Mouse (Mus musculus) gastrocnemius, adult 2 months (tissue): ENCODE results near the gene Slc2a6. TPM values are rescaled to one million over a fixed set of nuclear protein-coding genes. Genes with fewer than 3 reads are reported as not detected.

Experiments
- DNase-seq: peaks from one replicate; pipeline ENCODE4 v3.0.0; 2022
- H3K27ac ChIP-seq: fragments of 200-600 bp; 2 replicates; pipeline ENCODE4 v1.8.1; 2022; ENCODE audit warnings: mild to moderate bottlenecking
- H3K4me3 ChIP-seq: fragments of 200-600 bp; 2 replicates; pipeline ENCODE4 v1.8.1; 2022; ENCODE audit warnings: mild to moderate bottlenecking, moderate library complexity
- CTCF ChIP-seq: fragments of 200-600 bp; IDR thresholded peaks from 2 replicates; pipeline ENCODE4 v1.8.1; 2022; ENCODE audit warnings: antibody characterized with exemption, mild to moderate bottlenecking, moderate library complexity
- intact Hi-C: fragments of 180-260 bp; cut with DNase I; formaldehyde crosslinking; loops from one replicate; pipeline ENCODE4 v1.15.1; 2025
- total RNA-seq, 2 experiments: library from RNA; stranded (reverse); gene quantifications; 2 replicates each; pipeline ENCODE4 v1.2.3; 2021

Gene Slc2a6
- total RNA-seq, 2 experiments from 2014 or later = not detected

DNA sequence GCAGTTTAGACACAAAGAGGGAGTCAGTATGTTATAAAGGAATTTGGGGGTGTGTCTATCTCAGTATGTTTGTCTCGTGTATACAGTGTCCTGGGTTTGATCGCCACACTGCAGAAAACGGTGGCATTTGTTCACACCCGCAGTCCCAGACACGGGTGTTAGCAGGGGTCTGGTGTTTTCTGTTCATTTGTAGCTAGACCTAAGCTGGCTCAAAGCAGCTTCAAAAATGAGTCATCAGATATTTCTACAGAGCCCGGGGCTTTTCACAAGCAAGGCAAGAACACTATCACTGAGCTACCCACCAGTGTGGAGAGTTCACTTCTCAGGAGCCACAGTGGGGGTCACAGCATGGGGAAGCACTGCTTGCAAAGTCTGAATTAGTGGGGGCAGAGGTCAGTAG, 21.6 kb upstream of the Slc2a6 start:
- TF ChIP-seq CTCF = no peak
- no peak for DNase-seq
- Histone ChIP-seq H3K4me3 (no peak overlapping the region), H3K27ac (no peak overlapping the region)
- intact Hi-C loops = no loop called here

DNA sequence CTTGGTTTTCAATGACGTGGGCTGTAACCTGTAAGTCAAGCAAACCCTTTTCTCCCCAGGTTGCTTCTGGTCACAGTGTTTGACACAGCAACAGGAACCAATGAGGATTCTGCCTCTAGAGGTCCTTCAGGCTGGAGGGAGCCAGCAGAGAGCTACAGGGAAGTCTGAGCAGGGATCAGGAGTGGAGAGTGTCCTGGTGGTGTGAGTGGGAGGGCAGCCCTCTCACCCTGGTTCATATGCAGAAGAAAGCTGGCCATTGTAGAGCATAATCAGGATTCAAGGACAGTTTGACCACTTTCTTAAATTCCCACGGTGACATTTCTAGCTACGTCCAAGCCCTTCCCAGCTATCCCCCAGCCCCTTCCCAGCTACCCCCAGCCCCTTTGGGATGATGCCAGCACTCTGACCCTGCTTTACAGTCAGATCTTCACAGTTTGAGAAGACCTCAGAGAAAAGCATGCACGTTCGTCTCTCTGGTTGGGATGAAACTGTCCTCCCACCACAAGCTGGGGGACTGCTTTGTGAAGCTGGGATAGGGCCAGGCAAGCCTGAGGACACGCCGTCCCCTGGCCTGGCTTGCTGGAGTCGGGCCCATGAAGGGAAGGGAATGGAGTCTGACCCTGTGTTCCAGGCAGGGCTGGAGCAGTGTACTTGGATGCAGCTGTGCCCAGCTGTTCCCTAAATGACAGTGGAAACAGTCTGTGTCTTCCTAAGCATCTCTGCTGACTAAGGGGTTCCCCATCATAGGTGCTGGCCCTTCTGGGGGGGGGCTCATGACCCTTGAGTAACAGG, 18.4 kb upstream of the Slc2a6 start:
- intact Hi-C loops = no loop called here
- Histone ChIP-seq H3K27ac (peak overlapping the region; percentile 13; the same call in 1 of the 2 replicates), H3K4me3 (no peak overlapping the region)
- DNase-seq = peak; percentile 84
- TF ChIP-seq CTCF = no peak

DNA sequence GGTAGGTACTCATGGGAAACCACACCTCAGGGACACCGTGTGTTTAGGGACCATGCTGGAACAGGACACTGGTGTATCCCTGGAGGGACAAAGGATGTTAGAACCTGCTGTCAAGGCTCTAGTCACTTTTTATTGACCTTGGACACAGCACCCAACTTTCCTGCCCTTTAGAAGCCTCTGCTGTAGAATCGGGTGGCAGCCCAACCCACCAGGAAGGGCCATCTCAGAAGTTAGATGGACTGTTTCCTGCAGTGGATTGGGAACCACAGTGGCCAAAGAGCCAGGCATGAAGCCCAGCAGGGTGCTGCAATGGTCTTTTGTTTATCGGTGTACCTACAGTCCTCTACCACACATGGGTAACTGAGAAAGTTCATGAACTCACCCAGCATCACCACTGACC, 16.8 kb upstream of the Slc2a6 start:
- H3K27ac ChIP-seq = 0 out of 2 replicates have a peak overlapping the region, but pooled peaks have one; percentile 4
- DNase-seq = no peak
- H3K4me3 ChIP-seq = no peak overlapping the region
- no peak for TF ChIP-seq CTCF
- intact Hi-C loops = loop anchor here (5.0 kb wide), 1 partner anchor 78 kb away; no protein-coding TSS in a partner anchor

DNA sequence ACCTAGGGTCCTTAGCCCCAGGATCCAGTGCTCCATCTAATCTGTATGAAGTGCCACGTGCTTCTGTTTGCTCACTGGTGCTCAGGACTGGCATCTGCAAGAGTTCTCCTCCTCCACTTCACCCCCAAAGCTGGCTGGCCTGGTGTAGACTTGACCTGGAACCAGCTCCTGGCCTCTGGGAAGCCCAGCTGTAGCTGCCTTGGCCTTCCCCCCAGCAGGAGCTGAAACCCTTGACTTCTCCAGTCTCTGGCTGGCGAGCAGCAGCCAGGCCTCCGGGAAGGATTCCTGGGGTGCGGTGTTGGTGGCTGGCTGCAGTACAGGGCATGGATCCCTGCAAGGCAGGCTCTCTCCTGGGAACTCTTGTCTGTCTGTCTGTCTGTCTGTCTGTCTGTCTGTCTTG, 16.4 kb upstream of the Slc2a6 start:
- intact Hi-C loops = loop anchor here (5.0 kb wide), 1 partner anchor 78 kb away; no protein-coding TSS in a partner anchor
- peak; percentile 69 for DNase-seq
- no peak overlapping the region for H3K27ac ChIP-seq
- H3K4me3 ChIP-seq = no peak overlapping the region
- no peak for TF ChIP-seq CTCF

DNA sequence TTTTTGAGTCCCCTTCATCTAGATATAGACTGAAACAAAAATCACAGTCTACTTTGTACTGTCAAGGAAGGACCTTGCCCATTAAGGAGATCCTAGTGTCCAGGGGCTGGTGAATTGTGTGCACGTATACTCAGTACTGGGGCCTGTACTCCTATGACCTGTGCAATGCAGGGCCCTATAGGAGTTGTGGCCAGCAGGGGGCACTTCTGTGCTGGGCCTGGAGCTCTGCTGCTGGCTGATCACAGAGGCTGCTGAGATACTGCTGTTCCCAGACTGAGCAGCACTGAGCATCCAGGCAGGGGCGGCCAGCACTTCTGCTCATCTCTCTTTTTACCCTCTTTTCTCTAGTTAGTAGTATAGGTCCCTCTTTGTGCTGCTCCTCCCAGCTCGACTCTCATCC, 15.7 kb upstream of the Slc2a6 start:
- TF ChIP-seq CTCF = peak; percentile 91
- DNase-seq = peak; percentile 91
- Histone ChIP-seq H3K4me3 (no peak overlapping the region), H3K27ac (no peak overlapping the region)
- intact Hi-C loops = loop anchor here (1.0 to 5.0 kb wide), 2 partner anchors 79 to 194 kb away; no protein-coding TSS in a partner anchor

DNA sequence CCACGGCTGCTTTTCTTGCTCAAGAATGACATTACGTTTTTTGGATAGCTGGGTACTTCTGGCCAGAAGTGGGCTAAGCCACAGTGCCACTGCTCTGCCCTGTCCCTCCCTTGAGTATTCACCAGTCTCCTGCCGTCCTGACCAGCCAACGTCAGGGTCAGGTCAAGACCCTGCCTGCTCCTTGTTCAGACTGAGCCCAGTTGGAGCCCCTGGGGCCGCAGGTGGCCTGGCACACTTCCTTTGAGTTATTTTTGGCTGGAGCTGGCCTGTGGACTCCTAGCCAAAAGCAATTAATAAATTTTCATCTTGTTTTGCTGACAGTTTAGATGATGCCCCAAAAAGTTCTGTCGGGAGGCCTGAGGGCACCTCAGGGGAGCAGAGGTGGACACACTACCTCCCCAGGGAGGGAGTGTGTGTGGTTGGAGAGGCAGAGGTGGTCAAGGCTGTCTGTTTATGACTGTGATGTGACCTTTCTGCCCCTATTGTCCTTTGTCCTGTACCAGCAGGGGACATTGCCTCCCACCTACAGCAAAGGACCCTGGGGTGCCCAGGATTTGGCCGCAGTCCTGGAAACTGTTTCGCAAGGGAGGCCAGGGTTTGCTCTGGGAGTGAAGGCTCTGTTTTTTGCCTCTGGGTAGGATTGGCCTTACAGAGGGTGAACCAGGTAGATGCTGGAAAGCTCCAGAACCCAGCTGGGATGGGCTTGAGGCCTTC, 14.5 kb upstream of the Slc2a6 start:
- no peak for DNase-seq
- Histone ChIP-seq H3K27ac (peak overlapping the region; percentile 20; the same call in 1 of the 2 replicates), H3K4me3 (no peak overlapping the region)
- intact Hi-C loops = loop anchor here (5.0 kb wide), 1 partner anchor 80 kb away; no protein-coding TSS in a partner anchor
- TF ChIP-seq CTCF = no peak

DNA sequence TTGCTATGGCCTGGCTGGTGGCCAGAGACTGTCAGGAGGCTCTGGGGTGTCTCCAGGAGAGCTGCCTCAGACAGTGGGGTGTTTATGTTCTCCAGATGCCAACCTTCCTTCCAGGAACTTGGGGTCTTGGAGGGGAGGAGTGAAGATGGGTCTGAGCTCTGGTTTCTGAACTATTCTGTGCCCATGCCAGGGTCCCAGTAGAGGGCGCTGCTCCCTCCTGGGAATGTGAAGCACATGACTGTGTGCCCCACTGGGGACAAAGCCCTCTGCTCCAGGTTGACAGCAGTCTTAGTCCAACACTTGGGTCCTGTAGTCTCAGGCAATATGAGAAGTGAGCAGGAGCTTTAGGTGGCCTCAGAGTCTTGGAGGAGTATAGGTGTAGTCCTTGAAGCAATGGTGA, 11.5 kb upstream of the Slc2a6 start:
- intact Hi-C loops = loop anchor here (10.0 kb wide), 2 partner anchors 184 to 394 kb away; no protein-coding TSS in a partner anchor
- TF ChIP-seq CTCF = peak; percentile 44

DNA sequence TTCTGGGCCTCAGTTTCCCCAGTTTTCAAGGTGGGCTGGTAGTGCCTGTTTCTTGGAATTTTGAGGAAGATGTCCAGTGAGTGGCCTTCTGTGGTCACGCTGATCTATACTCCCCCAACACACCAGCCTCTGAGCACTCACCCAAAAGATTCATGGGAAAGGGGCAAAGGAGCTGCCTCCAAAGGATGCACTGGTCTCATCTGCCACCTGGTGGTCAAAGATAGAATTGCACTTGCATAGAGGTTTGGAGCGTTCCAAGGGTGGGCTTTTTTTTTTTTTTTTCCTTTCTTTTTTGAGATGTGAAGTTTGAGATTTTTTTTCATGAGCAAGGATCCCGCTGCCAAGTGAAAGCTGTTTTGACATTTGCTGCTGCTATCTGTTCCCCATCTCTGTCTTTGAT, 10.8 kb upstream of the Slc2a6 start:
- peak; percentile 95 for TF ChIP-seq CTCF
- no peak overlapping the region for H3K27ac ChIP-seq
- DNase-seq = peak; percentile 65
- H3K4me3 ChIP-seq = no peak overlapping the region
- intact Hi-C loops = loop anchor here (1.0 to 10.0 kb wide), 4 partner anchors 20 to 394 kb away; no protein-coding TSS in a partner anchor

More for the DNA sequence above, 11.5 kb upstream of the Slc2a6 start:
- no peak overlapping the region for H3K27ac ChIP-seq
- peak; percentile 44 for DNase-seq
- H3K4me3 ChIP-seq = no peak overlapping the region

DNA sequence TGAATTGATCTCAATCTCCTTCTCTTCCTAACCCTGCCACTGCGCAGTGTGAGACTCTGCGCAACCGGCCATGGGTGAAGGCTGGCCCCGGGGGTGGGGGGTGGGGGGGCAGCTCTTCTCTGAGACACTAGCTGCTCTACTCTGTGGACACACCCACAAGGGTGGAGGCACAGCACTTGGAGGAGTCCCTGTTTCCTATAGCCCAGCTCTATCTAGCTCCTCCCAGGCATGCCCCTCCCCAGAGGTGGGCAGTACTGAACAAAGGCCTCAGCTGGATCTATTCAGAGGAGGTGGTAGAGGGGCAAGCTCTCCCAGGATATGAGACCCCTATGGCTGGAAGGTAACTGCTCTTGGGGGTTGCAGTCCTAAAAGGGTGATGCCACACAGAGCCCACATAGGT, 9.2 kb upstream of the Slc2a6 start:
- intact Hi-C loops = loop anchor here (10.0 kb wide), 2 partner anchors 182 to 392 kb away; no protein-coding TSS in a partner anchor
- no peak for DNase-seq
- no peak overlapping the region for H3K27ac ChIP-seq
- H3K4me3 ChIP-seq = no peak overlapping the region
- TF ChIP-seq CTCF = no peak

DNA sequence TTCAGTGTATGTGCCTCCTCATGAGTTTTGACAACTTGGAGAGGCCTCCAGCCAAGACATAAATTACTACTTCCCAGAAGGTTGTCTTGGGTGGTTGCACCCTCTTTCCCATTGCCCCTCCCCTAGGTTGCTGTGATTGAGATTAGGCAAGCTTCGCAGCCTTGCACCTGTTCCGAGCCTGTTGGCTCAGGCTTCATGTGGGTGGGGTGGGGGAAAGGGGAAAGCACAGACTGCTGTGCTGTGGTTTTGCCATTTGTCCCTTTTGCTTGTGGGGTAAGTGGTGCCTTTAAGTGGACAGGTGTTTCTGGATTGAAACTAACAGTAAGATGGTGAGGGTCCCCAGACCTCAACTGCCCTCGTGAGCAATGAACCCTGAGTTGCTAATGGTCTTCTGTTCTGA, 8.2 kb upstream of the Slc2a6 start:
- DNase-seq = no peak
- Histone ChIP-seq H3K4me3 (no peak overlapping the region), H3K27ac (no peak overlapping the region)
- TF ChIP-seq CTCF = no peak
- intact Hi-C loops = loop anchor here (10.0 kb wide), 2 partner anchors 181 to 391 kb away; no protein-coding TSS in a partner anchor

DNA sequence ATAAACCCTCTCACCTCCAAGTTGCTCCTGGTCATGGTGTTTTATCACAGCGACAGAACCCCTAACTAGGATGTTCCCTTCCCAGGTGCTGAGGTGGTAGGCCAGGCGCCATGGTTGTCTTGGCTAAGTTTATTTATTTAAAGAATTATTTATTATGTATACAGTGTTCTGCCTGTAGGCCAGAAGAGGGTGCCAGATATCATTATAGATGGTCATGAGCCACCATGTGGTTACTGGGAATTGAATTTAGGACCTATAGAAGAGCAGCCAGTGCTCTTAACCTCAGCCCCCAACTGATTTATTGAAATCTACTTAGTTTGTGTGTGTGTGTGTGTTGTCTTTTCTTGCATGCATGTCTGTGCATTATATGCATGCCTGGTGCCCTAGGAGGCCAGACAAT, 4.6 kb upstream of the Slc2a6 start:
- TF ChIP-seq CTCF = no peak
- no peak for DNase-seq
- intact Hi-C loops = loop anchor here (10.0 kb wide), 2 partner anchors 178 to 388 kb away; no protein-coding TSS in a partner anchor

DNA sequence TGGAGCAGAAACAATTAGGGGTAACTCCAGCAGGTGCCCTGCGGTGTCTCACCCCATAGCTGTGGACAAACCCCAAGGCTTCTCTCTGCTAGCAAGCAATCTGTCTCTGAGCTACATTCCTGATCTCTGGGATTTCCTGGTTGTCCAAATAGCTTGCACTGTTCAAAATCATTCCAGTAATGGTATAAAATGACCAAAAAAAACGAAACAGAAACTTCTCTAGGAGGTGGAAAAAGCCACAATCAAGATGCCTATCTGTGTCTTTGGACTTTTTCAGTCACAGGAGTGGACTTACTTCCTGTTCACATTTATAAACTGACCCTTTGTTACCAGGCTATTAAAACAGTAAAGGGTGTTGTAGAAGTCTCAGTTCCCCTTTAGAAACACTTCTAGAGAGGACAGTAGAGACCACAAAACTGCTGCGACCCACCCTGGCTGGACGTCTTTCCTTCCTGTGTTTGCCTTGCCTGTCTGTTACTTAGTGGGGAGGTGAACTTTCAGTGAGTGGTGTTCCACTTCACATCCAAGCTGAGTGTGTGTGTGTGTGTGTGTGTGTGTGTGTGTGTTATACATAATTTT, 728 bp upstream of the Slc2a6 start:
- intact Hi-C loops = no loop called here
- no peak for DNase-seq
- TF ChIP-seq CTCF = no peak
- Histone ChIP-seq H3K4me3 (peak overlapping the region; percentile 65), H3K27ac (peak overlapping the region; percentile 56)

More for the DNA sequence above, 4.6 kb upstream of the Slc2a6 start:
- Histone ChIP-seq H3K4me3 (no peak overlapping the region), H3K27ac (no peak overlapping the region)
